Mouse (Mus musculus): ENCODE results near the gene Mrps18b. TPM values are rescaled to one million over a fixed set of nuclear protein-coding genes. Genes with fewer than 3 reads are reported as not detected.

The Mrps18b gene
- polyA plus RNA-seq, 1 experiment, result 111 TPM

GRCm38 (mm10) chr17:35907609-35908008 lies 8.6 kb downstream of the Mrps18b start:
- H3K4me1 ChIP-seq (ENCODE audit: control insufficient read depth, insufficient read depth, insufficient read length, low read length), result peaks cover 3% of the 10 kb centered on the region; the same call in 1 of the 2 replicates
- no peak overlapping the region for H3K4me3 ChIP-seq (ENCODE audit: insufficient read depth, low read depth, low read length)
- H3K27ac ChIP-seq (replicated peaks; ENCODE audit: low read depth, low read length), result no peak overlapping the region

GRCm38 (mm10) chr17:35905587-35905986 lies 10.6 kb downstream of the Mrps18b start:
- Histone ChIP-seq H3K27ac (replicated peaks; ENCODE audit: low read depth, low read length) (no peak overlapping the region), H3K4me3 (ENCODE audit: insufficient read depth, low read depth, low read length) (no peak overlapping the region), H3K4me1 (ENCODE audit: control insufficient read depth, insufficient read depth, insufficient read length, low read length) (peaks cover 3% of the 10 kb centered on the region; the same call in 1 of the 2 replicates)

DNA sequence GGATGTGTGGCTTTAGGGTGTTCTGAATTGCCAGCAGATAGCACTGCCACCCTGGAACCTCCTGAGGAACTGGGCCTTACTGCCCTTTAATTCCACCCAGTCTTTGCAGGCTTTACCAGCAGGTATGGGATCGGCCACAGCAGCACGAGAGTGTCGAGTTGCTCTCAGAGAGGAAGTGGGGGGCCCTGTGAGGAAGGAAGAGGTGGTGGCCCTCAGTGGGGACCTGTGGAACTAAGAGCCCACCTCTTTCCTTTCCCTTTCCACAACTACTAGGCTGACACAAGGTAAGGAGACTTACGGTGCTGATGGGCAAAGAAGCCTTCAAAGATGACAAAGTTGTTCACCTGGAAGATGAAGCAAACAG lies 12.2 kb downstream of the Mrps18b start:
- peaks cover under 1% of the 10 kb centered on the region; the same call in 1 of the 2 replicates for H3K4me1 ChIP-seq (ENCODE audit: control insufficient read depth, insufficient read depth, insufficient read length, low read length)
- H3K27ac ChIP-seq (replicated peaks; ENCODE audit: low read depth, low read length), result no peak overlapping the region
- H3K4me3 ChIP-seq (ENCODE audit: insufficient read depth, low read depth, low read length), result no peak overlapping the region

DNA sequence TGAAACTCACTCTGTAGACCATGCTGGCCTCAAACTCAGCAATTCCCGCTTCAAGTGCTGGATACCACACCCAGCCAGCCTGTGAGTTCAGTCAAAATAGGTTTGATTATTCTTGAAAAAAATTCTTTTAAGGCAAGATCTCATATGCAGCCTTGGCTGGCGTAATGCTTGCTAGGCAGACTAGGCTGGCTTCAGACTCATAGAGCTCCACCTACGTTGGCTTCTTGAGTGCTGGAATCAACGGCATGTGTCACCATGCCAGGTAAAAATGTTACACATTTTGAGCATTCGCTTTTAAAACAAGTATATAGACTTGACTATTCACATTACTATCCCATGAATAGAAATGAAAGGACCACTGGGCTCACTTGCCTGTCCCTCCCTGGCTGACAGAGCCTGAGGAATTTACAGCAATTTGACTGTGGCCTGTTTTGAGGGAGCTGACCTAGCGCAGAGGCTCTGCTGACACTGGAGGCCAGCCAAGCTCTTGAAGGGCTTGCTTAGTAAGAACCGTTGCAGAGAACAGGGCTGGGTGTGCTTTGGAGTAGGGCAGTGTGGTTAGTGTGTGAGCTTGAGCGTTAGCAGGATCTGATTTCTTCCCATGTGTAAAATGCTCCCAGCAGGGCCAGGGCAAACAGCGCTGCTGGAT lies 12.7 kb downstream of the Mrps18b start:
- no peak overlapping the region for H3K4me3 ChIP-seq (ENCODE audit: insufficient read depth, low read depth, low read length)
- H3K27ac ChIP-seq (replicated peaks; ENCODE audit: low read depth, low read length), result no peak overlapping the region
- H3K4me1 ChIP-seq (ENCODE audit: control insufficient read depth, insufficient read depth, insufficient read length, low read length), result no peaks in the 10 kb centered on the region

DNA sequence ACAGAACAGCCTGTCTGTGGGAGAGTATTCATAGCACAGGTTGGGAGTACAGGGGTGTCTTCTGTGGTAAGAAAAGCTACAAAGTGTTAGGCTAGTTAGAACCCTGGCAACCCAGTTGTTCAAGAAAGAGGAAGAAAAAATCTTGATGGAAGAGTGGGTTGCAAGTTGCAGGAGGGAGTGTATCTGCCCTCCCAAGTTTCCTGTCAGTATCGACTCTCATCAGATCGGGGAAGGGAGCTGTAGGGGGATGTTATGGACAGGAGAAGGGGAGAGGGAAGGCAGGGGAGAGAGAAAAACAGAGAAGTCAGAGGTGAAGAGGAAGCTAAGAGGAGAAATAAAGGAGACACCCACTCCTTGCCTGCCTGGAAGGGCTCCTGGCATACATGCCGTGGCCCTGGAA lies 15.6 kb downstream of the Mrps18b start:
- Histone ChIP-seq H3K27ac (replicated peaks; ENCODE audit: low read depth, low read length) (no peak overlapping the region), H3K4me1 (ENCODE audit: control insufficient read depth, insufficient read depth, insufficient read length, low read length) (no peaks in the 10 kb centered on the region), H3K4me3 (ENCODE audit: insufficient read depth, low read depth, low read length) (no peak overlapping the region)

GRCm38 (mm10) chr17:35897644-35898573 lies 18.3 kb downstream of the Mrps18b start:
- no peak overlapping the region for H3K27ac ChIP-seq (replicated peaks; ENCODE audit: low read depth, low read length)
- no peaks in the 10 kb centered on the region for H3K4me1 ChIP-seq (ENCODE audit: control insufficient read depth, insufficient read depth, insufficient read length, low read length)
- H3K4me3 ChIP-seq (ENCODE audit: insufficient read depth, low read depth, low read length), result peak overlapping the region; percentile 34

DNA sequence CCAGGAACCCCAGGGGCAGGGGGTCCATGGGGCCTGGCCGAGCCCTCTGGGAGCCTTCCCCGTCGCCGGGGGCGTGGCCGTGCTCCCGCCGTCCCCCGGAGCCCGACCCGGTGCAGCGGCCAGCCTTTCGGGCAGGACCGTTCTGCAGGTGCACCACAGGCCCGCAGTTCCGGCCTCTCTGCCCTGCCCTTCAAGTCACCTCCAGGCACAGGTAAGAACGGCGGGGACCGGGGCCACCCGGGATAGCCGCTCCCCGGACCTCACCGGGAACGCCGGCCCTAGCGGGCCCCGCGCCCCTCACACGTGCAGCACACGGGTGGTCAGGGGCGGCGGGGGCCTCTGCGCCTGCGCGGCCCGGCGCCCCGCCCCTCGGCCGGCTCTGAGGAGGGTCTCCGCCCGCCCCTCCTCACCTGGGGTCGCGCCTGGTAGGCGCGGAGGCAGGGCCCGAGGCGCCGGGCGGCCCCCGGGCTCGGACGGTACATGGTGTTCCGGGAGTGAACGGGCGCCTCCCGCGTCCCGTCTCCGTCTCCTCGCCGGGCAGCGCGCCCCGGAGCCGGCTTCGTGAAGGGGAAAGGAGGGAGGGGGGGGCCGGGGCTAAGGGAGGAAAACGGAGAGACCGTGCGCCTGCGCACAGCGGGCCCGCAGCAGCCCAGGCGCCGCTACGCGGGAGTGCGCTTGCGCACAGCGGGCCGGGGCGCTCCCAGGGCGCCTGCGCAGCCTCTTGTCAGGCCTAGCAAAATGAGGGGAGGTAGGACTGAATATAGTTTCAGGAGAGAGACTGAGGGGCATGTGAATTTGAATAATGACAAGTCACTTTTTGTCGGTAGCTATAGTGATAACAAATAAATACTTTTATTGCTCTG lies 19.2 kb downstream of the Mrps18b start, which contains the start of gene 2310061I04Rik:
2310061I04Rik (minus strand) TSS at position 651 of the 863 bp plus-strand sequence.
- Histone ChIP-seq H3K4me1 (ENCODE audit: control insufficient read depth, insufficient read depth, insufficient read length, low read length) (no peaks in the 10 kb centered on the region), H3K4me3 (ENCODE audit: insufficient read depth, low read depth, low read length) (peak within 1 kb of the TSS; percentile 94), H3K27ac (replicated peaks; ENCODE audit: low read depth, low read length) (peak within 1 kb of the TSS; percentile 76)

- Histone ChIP-seq H3K4me3 (ENCODE audit: insufficient read depth, low read depth, low read length) (no peak overlapping the region), H3K27ac (replicated peaks; ENCODE audit: low read depth, low read length) (no peak overlapping the region), H3K4me1 (ENCODE audit: control insufficient read depth, insufficient read depth, insufficient read length, low read length) (no peaks in the 10 kb centered on the region)
Measured at GRCm38 (mm10) chr17:35887725-35888124, 28.5 kb downstream of the Mrps18b start.

- peaks cover 4% of the 10 kb centered on the region; the same call in 1 of the 2 replicates for H3K4me1 ChIP-seq (ENCODE audit: control insufficient read depth, insufficient read depth, insufficient read length, low read length)
- no peak overlapping the region for H3K4me3 ChIP-seq (ENCODE audit: insufficient read depth, low read depth, low read length)
- no peak overlapping the region for H3K27ac ChIP-seq (replicated peaks; ENCODE audit: low read depth, low read length)
Measured at GRCm38 (mm10) chr17:35883777-35884176, 32.4 kb downstream of the Mrps18b start.

- no peak overlapping the region for H3K27ac ChIP-seq (replicated peaks; ENCODE audit: low read depth, low read length)
- peaks cover 4% of the 10 kb centered on the region; the same call in 1 of the 2 replicates for H3K4me1 ChIP-seq (ENCODE audit: control insufficient read depth, insufficient read depth, insufficient read length, low read length)
- no peak overlapping the region for H3K4me3 ChIP-seq (ENCODE audit: insufficient read depth, low read depth, low read length)
Measured at GRCm38 (mm10) chr17:35882924-35883323, 33.3 kb downstream of the Mrps18b start.

DNA sequence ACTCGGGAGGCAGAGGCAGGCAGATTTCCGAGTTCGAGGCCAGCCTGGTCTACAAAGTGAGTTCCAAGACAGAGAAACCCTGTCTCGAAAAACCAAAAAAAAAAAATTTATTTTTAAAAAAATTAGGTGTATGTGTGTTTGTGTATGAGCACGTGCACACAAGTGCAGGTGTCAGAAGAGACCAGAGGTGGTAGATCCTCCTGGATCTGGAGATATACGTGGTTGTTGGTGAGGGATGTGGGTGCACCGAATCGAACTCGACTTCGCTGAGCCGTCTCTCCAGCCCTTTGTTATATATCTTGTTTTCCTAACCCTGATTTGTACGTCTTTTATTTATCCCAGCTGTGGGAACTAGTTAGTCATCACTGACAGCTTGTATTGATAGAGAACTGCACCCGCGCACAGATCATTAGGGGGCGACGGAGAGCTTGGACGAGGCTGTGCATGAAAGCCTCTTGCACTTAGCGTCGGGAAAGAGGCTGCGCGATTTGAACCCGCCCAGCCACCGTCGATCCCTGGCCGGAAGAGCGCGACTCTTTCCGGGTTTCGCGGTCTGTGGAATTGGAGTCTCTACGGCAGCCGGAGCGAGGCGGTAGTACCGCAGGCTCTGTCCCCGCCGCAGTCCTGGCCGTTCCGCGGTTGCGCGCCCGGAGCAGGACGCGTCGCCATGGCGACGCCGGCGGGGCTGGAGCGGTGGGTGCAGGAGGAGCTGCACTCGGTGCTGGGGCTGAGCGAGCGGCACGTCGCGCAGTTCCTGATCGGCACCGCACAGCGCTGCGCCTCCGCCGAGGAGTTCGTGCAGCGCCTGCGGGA lies 36.7 kb downstream of the Mrps18b start, which contains the start of gene Dhx16:
Dhx16 (plus strand) TSS at position 575 of the 813 bp plus-strand sequence.
- Histone ChIP-seq H3K4me1 (ENCODE audit: control insufficient read depth, insufficient read depth, insufficient read length, low read length) (peaks cover 4% of the 10 kb centered on the region; the same call in 1 of the 2 replicates), H3K4me3 (ENCODE audit: insufficient read depth, low read depth, low read length) (peak within 1 kb of the TSS; percentile 91), H3K27ac (replicated peaks; ENCODE audit: low read depth, low read length) (no peak within 1 kb of the TSS)

GRCm38 (mm10) chr17:35874721-35875120 lies 41.5 kb downstream of the Mrps18b start:
- Histone ChIP-seq H3K4me3 (ENCODE audit: insufficient read depth, low read depth, low read length) (no peak overlapping the region), H3K4me1 (ENCODE audit: control insufficient read depth, insufficient read depth, insufficient read length, low read length) (0 out of 2 replicates have a peak, but pooled peaks cover 2% of the 10 kb centered on the region), H3K27ac (replicated peaks; ENCODE audit: low read depth, low read length) (0 out of 2 replicates have a peak overlapping the region, but pooled peaks have one; percentile 10)

GRCm38 (mm10) chr17:35873774-35874519 lies 42.2 kb downstream of the Mrps18b start:
- peak overlapping the region; percentile 35; the same call in 1 of the 2 replicates for H3K27ac ChIP-seq (replicated peaks; ENCODE audit: low read depth, low read length)
- H3K4me3 ChIP-seq (ENCODE audit: insufficient read depth, low read depth, low read length), result peak overlapping the region; percentile 35; the same call in 1 of the 2 replicates
- 0 out of 2 replicates have a peak, but pooled peaks cover 2% of the 10 kb centered on the region for H3K4me1 ChIP-seq (ENCODE audit: control insufficient read depth, insufficient read depth, insufficient read length, low read length)

Data from brown adipose tissue, adult 24 weeks (tissue).